In the genomic region with DNA sequence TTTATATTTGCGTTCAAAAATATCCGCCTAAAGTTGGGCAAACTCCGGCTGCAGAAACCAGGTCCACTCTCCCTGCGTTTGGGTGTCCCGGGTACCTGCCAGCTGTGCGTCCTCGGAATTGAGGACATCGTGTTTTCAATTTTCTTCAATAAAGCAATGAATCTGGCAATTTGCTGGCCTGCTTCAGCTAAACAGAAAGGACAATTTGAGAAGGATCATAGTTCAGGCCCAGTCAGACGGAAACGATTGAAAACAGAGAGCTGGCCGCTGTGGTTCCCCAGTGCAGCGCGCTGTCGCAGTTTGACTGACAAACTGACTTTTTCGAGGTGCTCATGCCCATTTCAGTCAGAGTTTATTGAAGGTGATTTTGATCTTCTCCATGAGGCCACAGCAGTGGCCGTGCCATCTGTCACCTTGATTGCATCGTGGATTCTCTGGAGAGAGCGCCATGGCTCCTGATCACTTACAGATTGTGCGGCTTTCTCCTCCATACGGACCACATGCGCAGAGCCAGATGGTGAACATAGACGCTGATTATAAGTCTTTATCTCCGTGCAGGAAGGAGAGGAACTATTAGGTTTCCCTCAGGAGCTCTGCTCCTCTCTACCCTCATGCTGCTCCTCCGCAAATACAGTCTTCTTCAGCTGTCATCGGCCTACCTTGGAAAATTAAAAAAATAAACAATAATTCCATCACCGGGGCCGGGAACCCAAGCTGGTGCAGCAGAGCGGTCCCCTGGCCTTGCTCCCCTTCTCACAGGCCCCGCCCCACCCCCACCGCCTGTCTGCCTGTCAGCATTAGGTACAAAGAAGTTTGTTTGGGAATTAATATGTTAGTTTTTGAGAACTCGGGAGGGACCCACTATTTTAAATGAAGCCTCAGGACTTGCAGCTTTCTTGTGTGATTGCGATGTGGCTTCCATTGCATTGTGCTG, we compare ENCODE assay signal across 8 mouse cellular contexts.
DNase-seq lines count a peak whose midpoint lies in the region; ATAC-seq and TF ChIP-seq lines count a peak whose summit lies in the region.

No protein-coding gene starts in this region.

- no peak for TF ChIP-seq CTCF in kidney, postnatal 0 days (IDR thresholded peaks at IDR 0.05; ENCODE audit: low read depth)

- peak overlapping the region; percentile 77 for H3K9ac ChIP-seq in heart, embryonic 13.5 days
- H3K9ac ChIP-seq in kidney, postnatal 0 days (ENCODE audit: low read depth, low read length) = peak overlapping the region; percentile 54; the same call in 1 of the 2 replicates
- no peak overlapping the region for H3K9ac ChIP-seq in liver, embryonic 15.5 days
- peak overlapping the region; percentile 34 for H3K9ac ChIP-seq in neural tube, embryonic 15.5 days (replicated peaks)

- H3K4me3 ChIP-seq in heart, embryonic 13.5 days = peak overlapping the region; percentile 56
- H3K4me3 ChIP-seq in kidney, postnatal 0 days (replicated peaks; ENCODE audit: low read depth, low read length) = peak overlapping the region; percentile 25
- H3K4me3 ChIP-seq in liver, embryonic 15.5 days (replicated peaks) = peak overlapping the region; percentile 33
- H3K4me3 ChIP-seq in neural tube, embryonic 15.5 days (replicated peaks) = peak overlapping the region; percentile 41

- intact Hi-C loops in heart, postnatal 25 days (cut with DNase I) = no loop called here

- H3K27ac ChIP-seq in heart, embryonic 13.5 days (replicated peaks) = peak overlapping the region; percentile 89
- H3K27ac ChIP-seq in kidney, postnatal 0 days = peak overlapping the region; percentile 82
- H3K27ac ChIP-seq in liver, embryonic 15.5 days (replicated peaks) = no peak overlapping the region
- H3K27ac ChIP-seq in neural tube, embryonic 15.5 days (replicated peaks) = peak overlapping the region; percentile 10

- no peaks in the 10 kb centered on the region for H3K27me3 ChIP-seq in heart, embryonic 13.5 days (replicated peaks)
- H3K27me3 ChIP-seq in kidney, postnatal 0 days (ENCODE audit: insufficient read depth, low read length) = no peaks in the 10 kb centered on the region
- H3K27me3 ChIP-seq in liver, embryonic 15.5 days = no peaks in the 10 kb centered on the region; the same call in 1 of the 2 replicates
- no peaks in the 10 kb centered on the region for H3K27me3 ChIP-seq in neural tube, embryonic 15.5 days (replicated peaks)

- peak overlapping the region; percentile 78 for H3K4me2 ChIP-seq in heart, embryonic 13.5 days
- H3K4me2 ChIP-seq in kidney, postnatal 0 days (ENCODE audit: low read length) = peak overlapping the region; percentile 62
- H3K4me2 ChIP-seq in liver, embryonic 15.5 days = peak overlapping the region; percentile 56
- peak overlapping the region; percentile 64 for H3K4me2 ChIP-seq in neural tube, embryonic 15.5 days

- no peaks in the 10 kb centered on the region for H3K36me3 ChIP-seq in heart, embryonic 13.5 days
- no peaks in the 10 kb centered on the region for H3K36me3 ChIP-seq in kidney, postnatal 0 days (ENCODE audit: insufficient read depth, low read length)
- H3K36me3 ChIP-seq in liver, embryonic 15.5 days (replicated peaks) = no peaks in the 10 kb centered on the region
- H3K36me3 ChIP-seq in neural tube, embryonic 15.5 days = no peaks in the 10 kb centered on the region

- ATAC-seq in heart, embryonic 13.5 days (ENCODE audit: extremely low read depth, insufficient number of reproducible peaks, low FRiP score, low TSS enrichment) = peak; percentile 43; the same call in 1 of the 2 replicates
- peak; percentile 27; the same call in 1 of the 2 replicates for ATAC-seq in kidney, postnatal 0 days (replicated peaks; ENCODE audit: low FRiP score, low read depth)
- no peak for ATAC-seq in liver, embryonic 15.5 days (ENCODE audit: insufficient read depth)
- peak; percentile 87 for ATAC-seq in neural tube, embryonic 15.5 days (ENCODE audit: low FRiP score)

- no peaks in the 10 kb centered on the region for H3K9me3 ChIP-seq in heart, embryonic 13.5 days
- no peaks in the 10 kb centered on the region for H3K9me3 ChIP-seq in kidney, postnatal 0 days (replicated peaks; ENCODE audit: low read length)
- no peaks in the 10 kb centered on the region for H3K9me3 ChIP-seq in liver, embryonic 15.5 days (replicated peaks)
- no peaks in the 10 kb centered on the region for H3K9me3 ChIP-seq in neural tube, embryonic 15.5 days (replicated peaks)

- peaks cover 30% of the 10 kb centered on the region for H3K4me1 ChIP-seq in heart, embryonic 13.5 days
- H3K4me1 ChIP-seq in kidney, postnatal 0 days (replicated peaks; ENCODE audit: insufficient read depth, low read length) = peaks cover 9% of the 10 kb centered on the region; the same call in 1 of the 2 replicates
- peaks cover 6% of the 10 kb centered on the region; the same call in 1 of the 2 replicates for H3K4me1 ChIP-seq in liver, embryonic 15.5 days (replicated peaks)
- H3K4me1 ChIP-seq in neural tube, embryonic 15.5 days = peaks cover 24% of the 10 kb centered on the region

- 3% methylated on average over 32 of the region's 32 CpGs for WGBS in heart, embryonic 13.5 days
- WGBS in kidney, postnatal 0 days = 12% methylated on average over 32 of the region's 32 CpGs
- WGBS in liver, embryonic 15.5 days (ENCODE audit: insufficient replicate concordance) = 7% methylated on average over 32 of the region's 32 CpGs
- 3% methylated on average over 32 of the region's 32 CpGs for WGBS in neural tube, embryonic 15.5 days

- DNase-seq in heart, adult 11 months = peak; percentile 90
- DNase-seq in heart, postnatal 25 days (ENCODE audit: low spot score) = no peak
- DNase-seq in cerebellum, postnatal 10 days = peak; percentile 90 to 94
- peak; percentile 59 for DNase-seq in kidney, postnatal 0 days (ENCODE audit: low spot score)
- no peak for DNase-seq in frontal cortex, adult 2 months (ENCODE audit: extremely low spot score in 1 of 2, low spot score in 1 of 2)

Comparison
In these comparisons a context has a peak if more than half of its experiments do, and no peak if none do; other contexts are left out.
1. DNase-seq: peak in heart, adult 11 months (single experiment), cerebellum, postnatal 10 days (2 of 2) and kidney, postnatal 0 days (single experiment); none in heart, postnatal 25 days (single experiment) and frontal cortex, adult 2 months (0 of 2).
2. Peak in every context shown above with its lines, with median percentiles within 50 percentile points of each other: H3K4me2 ChIP-seq and H3K4me3 ChIP-seq.